Mouse (Mus musculus): ENCODE measurements around the gene Plxdc2. TPM values are rescaled to one million over a fixed set of nuclear protein-coding genes. Genes with fewer than 3 reads are reported as not detected.
A peak's percentile ranks its signal among the peaks of the same experiment; 100 is the strongest.

Plxdc2 gene
- total RNA-seq, 4 experiments from 2014 or later = 29.1 to 71.3 (median 50.6) TPM

GRCm38 (mm10) chr2:16414340-16414976 lies 58.4 kb downstream of the Plxdc2 start:
- DNase-seq (ENCODE audit: low spot score in 2 of 2) = no peak

- no peak for DNase-seq (ENCODE audit: low spot score in 2 of 2)
These were observed 82.9 kb downstream of the Plxdc2 start for GRCm38 (mm10) chr2:16439030-16439429.

- no peak for DNase-seq (ENCODE audit: low spot score in 2 of 2)
These were observed 86.5 kb downstream of the Plxdc2 start for GRCm38 (mm10) chr2:16442643-16443042.

DNA sequence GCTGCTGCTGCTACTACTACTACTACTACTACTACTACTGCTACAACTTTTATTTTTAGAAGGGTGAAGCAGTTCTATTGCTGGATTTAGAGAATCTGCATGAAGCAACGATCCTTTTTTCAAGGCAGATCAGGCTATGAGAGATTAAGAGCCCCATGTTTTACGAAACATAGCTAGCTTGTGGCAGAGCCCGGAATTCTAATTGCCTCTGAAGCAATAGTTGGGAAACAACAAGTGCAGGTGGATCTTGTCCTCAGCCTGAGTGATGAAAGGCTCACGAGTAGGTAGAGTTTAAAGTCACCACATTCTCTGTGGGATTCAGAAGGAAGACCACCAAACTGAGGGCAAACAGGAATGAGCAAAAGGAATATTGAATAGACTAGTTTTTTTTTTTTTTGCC lies 91.8 kb downstream of the Plxdc2 start:
- no peak for DNase-seq (ENCODE audit: low spot score in 2 of 2)

- no peak for DNase-seq (ENCODE audit: low spot score in 2 of 2)
These were observed 94.9 kb downstream of the Plxdc2 start for GRCm38 (mm10) chr2:16450838-16451665.

DNA sequence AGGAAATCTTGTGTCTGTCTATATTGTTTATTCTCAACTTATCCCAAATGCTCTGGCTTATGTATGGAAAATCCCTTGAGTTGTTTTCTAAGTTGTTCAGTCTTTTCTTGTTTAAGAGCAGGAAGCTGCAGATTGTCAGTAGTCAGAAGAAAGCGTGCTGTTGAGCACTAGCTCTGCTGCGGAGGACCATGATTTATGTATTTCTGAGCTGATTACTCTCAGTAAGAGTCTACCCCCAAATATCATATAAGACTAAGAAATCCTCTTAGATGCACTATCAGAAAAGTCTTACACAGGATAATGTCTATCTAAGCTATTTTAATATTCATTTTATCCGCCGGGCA lies 95.5 kb downstream of the Plxdc2 start:
- DNase-seq (ENCODE audit: low spot score in 2 of 2) = no peak

DNA sequence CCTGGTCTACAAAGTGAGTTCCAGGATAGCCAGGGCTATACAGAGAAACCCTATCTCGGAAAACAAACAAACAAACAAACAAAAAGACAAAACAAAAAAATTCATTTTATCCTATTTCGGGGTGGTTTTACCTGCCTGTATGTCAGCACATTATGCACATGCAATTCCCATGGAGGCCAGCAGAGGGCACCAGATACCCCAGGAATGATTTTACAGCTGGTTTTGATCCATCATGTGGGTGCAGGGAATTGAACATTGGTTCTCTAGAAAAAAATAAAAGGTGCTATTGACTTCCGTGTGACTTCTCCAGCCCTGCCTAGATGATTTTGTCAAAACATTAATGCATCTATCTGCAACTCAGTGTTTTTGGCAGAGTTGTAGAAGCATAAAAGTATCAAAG lies 96.0 kb downstream of the Plxdc2 start:
- no peak for DNase-seq (ENCODE audit: low spot score in 2 of 2)

DNA sequence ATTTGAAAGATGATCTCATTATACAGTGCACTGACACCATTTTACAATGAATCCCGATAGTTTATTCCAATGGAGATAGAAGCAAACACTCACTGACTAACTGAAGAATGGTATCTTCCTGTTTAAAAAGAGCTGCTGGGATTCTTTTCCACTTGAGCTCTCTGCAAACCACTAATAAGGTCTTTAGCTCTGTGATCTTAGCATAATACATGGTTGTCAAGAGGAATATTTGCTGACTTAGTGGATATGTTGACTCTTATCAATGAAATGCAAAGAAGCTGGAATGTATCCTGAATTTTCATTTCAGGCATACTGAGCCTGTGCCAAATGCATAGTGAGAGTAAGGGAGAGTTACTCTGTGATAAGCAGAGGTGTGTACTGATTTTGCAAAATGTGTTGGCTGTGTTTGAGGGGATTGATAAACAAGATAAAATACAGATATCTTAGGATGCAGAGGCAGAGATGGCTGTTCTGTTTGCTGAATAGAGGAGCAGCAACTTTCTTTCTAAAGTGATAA lies 100.2 kb downstream of the Plxdc2 start:
- no peak for DNase-seq (ENCODE audit: low spot score in 2 of 2)

- DNase-seq (ENCODE audit: low spot score in 2 of 2) = peak in 1 of 2 experiments; percentile 12
These were observed 103.4 kb downstream of the Plxdc2 start for GRCm38 (mm10) chr2:16459490-16459889.

GRCm38 (mm10) chr2:16470099-16470498 lies 114.0 kb downstream of the Plxdc2 start:
- no peak for DNase-seq (ENCODE audit: low spot score in 2 of 2)

- peak; percentile 59 to 69 for DNase-seq (ENCODE audit: low spot score in 2 of 2)
These were observed 127.8 kb downstream of the Plxdc2 start for GRCm38 (mm10) chr2:16483943-16484342.

- DNase-seq (ENCODE audit: low spot score in 2 of 2) = no peak
These were observed 129.9 kb downstream of the Plxdc2 start for GRCm38 (mm10) chr2:16485970-16486369.

DNA sequence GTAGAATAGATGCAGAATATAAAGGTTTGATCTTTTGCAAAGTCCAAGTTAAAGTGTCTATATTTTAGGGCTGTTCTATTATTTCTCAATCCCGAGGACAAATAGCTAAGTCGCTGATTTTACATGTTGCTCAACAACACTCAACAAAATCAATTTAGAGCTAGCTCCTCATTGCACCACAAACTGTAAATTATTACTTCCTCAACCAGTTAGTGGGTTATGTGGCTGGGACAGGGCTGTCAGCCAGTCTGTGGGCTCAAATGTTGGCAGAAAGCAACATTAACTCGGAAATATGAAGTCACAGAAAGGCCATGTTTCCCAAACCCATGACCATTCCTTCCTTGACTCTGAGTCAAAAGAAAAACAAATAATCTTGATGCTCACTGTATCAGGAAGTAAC lies 135.1 kb downstream of the Plxdc2 start:
- no peak for DNase-seq (ENCODE audit: low spot score in 2 of 2)

GRCm38 (mm10) chr2:16502843-16503242 lies 146.7 kb downstream of the Plxdc2 start:
- DNase-seq (ENCODE audit: low spot score in 2 of 2) = no peak

DNA sequence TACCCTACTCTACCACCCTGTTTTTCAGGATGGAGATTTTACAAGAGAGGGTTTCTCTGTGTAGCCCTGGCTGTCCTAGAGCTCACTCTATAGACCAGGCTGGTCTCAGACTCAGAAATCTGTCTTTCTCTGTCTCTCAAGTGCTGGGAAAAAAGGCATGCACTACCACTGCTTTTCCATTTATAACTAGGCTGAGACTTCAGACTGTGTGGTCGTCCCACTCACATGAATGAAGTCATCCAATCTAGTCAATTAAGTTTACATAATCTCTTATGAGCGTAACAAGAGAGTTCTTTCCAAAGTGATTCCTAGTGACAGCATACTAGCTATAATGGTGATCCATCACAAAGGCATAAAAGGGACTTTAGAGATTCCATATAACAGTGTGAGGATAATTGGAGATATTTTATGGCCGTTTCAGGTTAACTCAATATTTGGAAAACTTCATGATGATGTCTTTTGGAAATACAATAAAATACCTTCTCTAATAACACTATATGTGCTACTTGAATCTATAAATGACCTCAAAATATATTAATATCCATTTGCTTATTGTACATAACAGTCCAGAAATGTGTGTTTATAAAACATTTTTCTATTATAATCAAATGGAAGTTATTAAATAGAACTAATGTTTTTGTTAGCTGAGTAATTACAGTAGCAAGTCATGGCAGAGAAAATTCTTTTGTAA lies 151.6 kb downstream of the Plxdc2 start:
- no peak for DNase-seq (ENCODE audit: low spot score in 2 of 2)

DNA sequence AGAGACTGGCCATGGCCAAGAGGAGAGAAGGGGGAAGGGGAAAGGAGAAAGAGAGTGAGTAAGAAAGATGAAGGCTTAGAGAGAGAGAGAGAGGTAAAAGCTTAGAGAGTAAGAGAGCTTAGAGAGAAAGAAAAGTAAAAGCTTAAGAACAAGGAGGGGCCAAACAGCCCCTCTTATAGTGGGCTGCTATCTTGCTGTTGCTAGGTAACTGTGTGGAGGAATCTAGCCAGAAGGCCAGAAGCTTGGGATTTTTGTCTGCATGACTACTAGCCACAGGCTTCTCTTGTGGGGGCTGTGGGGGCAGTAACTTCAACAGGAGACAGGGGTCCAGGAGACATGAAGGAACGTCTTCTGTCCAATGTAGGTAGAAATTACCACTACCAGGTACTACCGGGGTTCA lies 162.0 kb downstream of the Plxdc2 start:
- no peak for DNase-seq (ENCODE audit: low spot score in 2 of 2)

DNA sequence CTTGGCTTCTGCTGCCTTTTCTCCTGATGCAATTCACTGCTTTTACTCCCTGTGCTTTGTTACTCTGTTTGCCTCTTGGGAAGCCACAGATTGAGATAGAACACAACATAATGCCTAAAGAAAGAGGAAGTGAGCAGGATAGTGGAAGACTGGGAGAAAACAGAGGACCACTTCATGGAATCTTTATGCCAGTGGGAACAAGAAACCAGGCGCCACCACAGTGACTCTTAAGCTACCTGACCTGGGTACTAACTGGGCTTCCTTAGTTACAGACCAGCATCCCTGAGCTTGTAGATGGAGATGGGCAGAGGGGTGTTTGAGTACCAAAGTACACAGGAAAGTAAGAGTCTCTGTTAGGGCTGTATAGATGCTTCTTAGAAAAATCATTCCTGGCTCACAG lies 167.3 kb downstream of the Plxdc2 start:
- no peak for DNase-seq (ENCODE audit: low spot score in 2 of 2)

DNA sequence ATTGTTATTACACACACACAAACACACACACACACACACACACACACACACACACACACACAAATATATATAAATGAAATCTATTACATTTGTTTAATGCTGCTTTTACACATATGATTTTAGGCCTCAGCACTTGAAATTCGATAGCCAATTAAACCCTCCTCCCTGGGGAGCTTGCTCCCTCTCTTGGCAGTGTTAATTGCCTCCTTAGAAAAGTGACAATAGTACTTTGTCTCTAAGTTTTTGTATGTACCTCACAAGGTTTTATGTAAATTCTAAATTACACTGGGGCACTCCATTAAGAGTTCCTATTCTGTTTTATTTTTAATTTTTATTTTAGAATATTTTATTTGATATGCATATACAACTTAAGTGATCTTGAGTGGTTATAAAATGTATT lies 176.1 kb downstream of the Plxdc2 start:
- no peak for DNase-seq (ENCODE audit: low spot score in 2 of 2)

- DNase-seq (ENCODE audit: low spot score in 2 of 2) = no peak
These were observed 178.5 kb downstream of the Plxdc2 start for GRCm38 (mm10) chr2:16534566-16534965.

GRCm38 (mm10) chr2:16541226-16541625 lies 185.1 kb downstream of the Plxdc2 start:
- no peak for DNase-seq (ENCODE audit: low spot score in 2 of 2)

GRCm38 (mm10) chr2:16545207-16545606 lies 189.1 kb downstream of the Plxdc2 start:
- no peak for DNase-seq (ENCODE audit: low spot score in 2 of 2)

GRCm38 (mm10) chr2:16559287-16559686 lies 203.2 kb downstream of the Plxdc2 start:
- DNase-seq (ENCODE audit: low spot score in 2 of 2) = no peak
